Mouse (Mus musculus) liver, embryonic 11.5 days (tissue): ENCODE results near the gene Nudt16l1. TPM values are rescaled to one million over a fixed set of nuclear protein-coding genes. Genes with fewer than 3 reads are reported as not detected.

Source experiments
- ATAC-seq: fragments of 200-750 bp; cut with Nextera tagmentation; replicated peaks from 2 replicates; pipeline ENCODE4 v1.8.0; 2017; ENCODE audit warnings: moderate number of reproducible peaks, mild to moderate bottlenecking, moderate TSS enrichment, moderate library complexity; ENCODE audit not compliant: low FRiP score
- DNase-seq: peaks from one replicate; pipeline ENCODE4 v3.0.0-alpha.2; 2017; ENCODE audit warnings: low spot score
- H3K27ac ChIP-seq: fragments of 300-500 bp; sonication (generic); 2 replicates; pipeline ENCODE4 v1.5.1; 2014; ENCODE audit warnings: mild to moderate bottlenecking, low read depth, low read length, control low read depth
- H3K27me3 ChIP-seq: fragments of 300-500 bp; sonication (generic); replicated peaks from 2 replicates; pipeline ENCODE4 v1.6.1; 2014; ENCODE audit warnings: low read length, mixed read lengths; ENCODE audit not compliant: control insufficient read depth, insufficient read depth
- H3K36me3 ChIP-seq: fragments of 300-500 bp; sonication (generic); 2 replicates; pipeline ENCODE4 v1.6.1; 2014; ENCODE audit warnings: mild to moderate bottlenecking, low read length, moderate library complexity, mixed read lengths; ENCODE audit not compliant: control insufficient read depth, insufficient read depth
- H3K4me1 ChIP-seq: fragments of 300-500 bp; sonication (generic); replicated peaks from 2 replicates; pipeline ENCODE4 v1.6.1; 2014; ENCODE audit warnings: low read length, mixed read lengths; ENCODE audit not compliant: control insufficient read depth, insufficient read depth
- H3K4me2 ChIP-seq: fragments of 300-500 bp; sonication (generic); 2 replicates; pipeline ENCODE4 v1.6.1; 2014; ENCODE audit warnings: mild to moderate bottlenecking, control low read depth, moderate library complexity
- H3K4me3 ChIP-seq: fragments of 300-500 bp; sonication (generic); 2 replicates; pipeline ENCODE4 v1.5.1; 2014; ENCODE audit warnings: low read depth, low read length, control low read depth
- H3K9ac ChIP-seq: fragments of 300-500 bp; sonication (generic); 2 replicates; pipeline ENCODE4 v1.6.1; 2014; ENCODE audit warnings: low read depth, low read length, control low read depth
- H3K9me3 ChIP-seq: fragments of 300-500 bp; sonication (generic); 2 replicates; pipeline ENCODE4 v1.6.1; 2016; ENCODE audit warnings: low read length, inconsistent platforms, mixed read lengths; ENCODE audit not compliant: control insufficient read depth
- WGBS: fragments of 180-500 bp; shearing (Covaris S2); extraction: QIAGEN DNeasy Blood & Tissue Kit; methylation state at CpG from one replicate; pipeline ENCODE4 v1.1.7; 2014; 5-methylcytosine and 5-hydroxymethylcytosine counted together
- polyA plus RNA-seq: library from polyadenylated mRNA; unstranded; fragments of >200 nt; fragmentation: Nextera tagmentation; extraction: Ambion mirVana; gene quantifications from 2 replicates; pipeline ENCODE4 v1.2.1, GENCODE M21; 2014

Nudt16l1 gene
- polyA plus RNA-seq, 1 experiment from 2014 or later: 102 TPM

GRCm38 (mm10) chr16:4957446-4957845 is 18.9 kb downstream of the Nudt16l1 start:
- DNase-seq (no peak), ATAC-seq (no peak)
- no peak overlapping the region for H3K4me2 ChIP-seq
- no peaks in the 10 kb centered on the region for H3K4me1 ChIP-seq
- no peak overlapping the region for H3K27ac ChIP-seq
- peaks cover 28% of the 10 kb centered on the region; the same call in 1 of the 2 replicates for H3K36me3 ChIP-seq
- WGBS: 90% methylated on average over 3 of the region's 3 CpGs
- no peaks in the 10 kb centered on the region for H3K9me3 ChIP-seq
- no peak overlapping the region for H3K9ac ChIP-seq
- H3K27me3 ChIP-seq: no peaks in the 10 kb centered on the region
- H3K4me3 ChIP-seq: no peak overlapping the region

DNA sequence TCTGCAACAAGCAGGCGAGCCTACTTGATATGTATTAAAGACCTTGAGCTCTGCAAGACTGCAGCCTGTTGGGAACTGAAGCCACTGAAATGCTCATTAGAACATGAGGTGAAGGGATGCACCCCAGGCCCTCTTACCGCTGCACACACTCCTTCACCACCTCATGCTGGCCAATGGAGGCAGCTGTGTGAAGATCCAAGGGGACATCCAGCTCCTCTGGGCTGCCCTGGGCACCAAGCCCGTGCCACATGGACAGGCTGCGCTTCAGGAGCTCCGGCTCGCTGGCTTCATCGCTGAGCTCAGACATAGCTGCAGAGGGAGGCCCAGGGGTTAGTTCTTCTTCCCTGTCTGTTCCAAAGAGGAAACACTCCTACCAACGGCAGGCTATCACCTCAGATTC is 21.7 kb downstream of the Nudt16l1 start:
- WGBS: 86% methylated on average over 8 of the region's 8 CpGs
- Histone ChIP-seq H3K36me3 (peaks cover 12% of the 10 kb centered on the region; the same call in 1 of the 2 replicates), H3K4me2 (no peak overlapping the region), H3K27ac (no peak overlapping the region), H3K4me3 (no peak overlapping the region), H3K4me1 (peaks cover 9% of the 10 kb centered on the region), H3K9ac (no peak overlapping the region), H3K9me3 (no peaks in the 10 kb centered on the region), H3K27me3 (no peaks in the 10 kb centered on the region)
- DNase-seq: no peak
- ATAC-seq: no peak

DNA sequence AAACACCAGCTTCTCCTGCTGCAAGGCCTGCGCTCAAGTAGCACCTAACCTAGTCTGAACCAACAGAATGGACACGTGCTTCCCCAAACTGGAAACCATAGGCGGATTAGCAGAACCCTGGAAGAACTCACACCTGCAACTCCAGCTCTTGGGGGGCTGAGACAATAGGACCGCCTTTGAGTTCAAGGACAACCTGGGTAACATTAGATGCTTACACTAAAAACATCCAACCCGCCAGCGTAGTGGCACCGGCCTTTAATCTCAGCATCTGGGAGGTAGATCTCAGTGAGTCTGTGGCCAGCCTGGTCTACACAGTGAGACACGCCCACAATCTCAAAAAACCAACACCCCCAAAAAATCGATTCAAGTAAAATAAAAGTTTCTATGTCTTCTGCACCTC is 24.8 kb downstream of the Nudt16l1 start:
- no peak for DNase-seq
- 33% methylated on average over 9 of the region's 9 CpGs for WGBS
- no peak overlapping the region for H3K27ac ChIP-seq

GRCm38 (mm10) chr16:4963797-4964709 is 25.5 kb downstream of the Nudt16l1 start, which contains the start of gene Anks3:
TSS of gene Anks3 (minus strand) at chr16:4964205.
- H3K27me3 ChIP-seq: no peaks in the 10 kb centered on the region
- H3K36me3 ChIP-seq: 0 out of 2 replicates have a peak, but pooled peaks cover 2% of the 10 kb centered on the region
- peak within 1 kb of the TSS; percentile 94 for H3K4me3 ChIP-seq
- DNase-seq (peak; percentile 97), ATAC-seq (peak; percentile 99)
- H3K4me1 ChIP-seq: peaks cover 9% of the 10 kb centered on the region
- under 1% methylated on average over 76 of the region's 76 CpGs for WGBS
- no peaks in the 10 kb centered on the region for H3K9me3 ChIP-seq
- H3K4me2 ChIP-seq: peak within 1 kb of the TSS; percentile 93
- peak within 1 kb of the TSS; percentile 80 for H3K9ac ChIP-seq
- H3K27ac ChIP-seq: peak within 1 kb of the TSS; percentile 79

More for the DNA sequence above, 24.8 kb downstream of the Nudt16l1 start:
- Histone ChIP-seq H3K9ac (peak overlapping the region; percentile 80), H3K4me1 (peaks cover 9% of the 10 kb centered on the region), H3K4me2 (peak overlapping the region; percentile 93), H3K27me3 (no peaks in the 10 kb centered on the region), H3K36me3 (0 out of 2 replicates have a peak, but pooled peaks cover 2% of the 10 kb centered on the region), H3K4me3 (peak overlapping the region; percentile 94), H3K9me3 (no peaks in the 10 kb centered on the region)
- no peak for ATAC-seq

- H3K9ac ChIP-seq: peak overlapping the region; percentile 80
- peak overlapping the region; percentile 93 for H3K4me2 ChIP-seq
- peaks cover 9% of the 10 kb centered on the region for H3K4me1 ChIP-seq
- DNase-seq: no peak
- H3K27ac ChIP-seq: no peak overlapping the region; the same call in 1 of the 2 replicates
- no peak; the same call in 1 of the 2 replicates for ATAC-seq
- H3K4me3 ChIP-seq: peak overlapping the region; percentile 94
- 19% methylated on average over 13 of the region's 13 CpGs for WGBS
- H3K27me3 ChIP-seq: no peaks in the 10 kb centered on the region
- no peaks in the 10 kb centered on the region for H3K9me3 ChIP-seq
- no peaks in the 10 kb centered on the region for H3K36me3 ChIP-seq
These were observed 26.3 kb downstream of the Nudt16l1 start for GRCm38 (mm10) chr16:4964731-4965391.

DNA sequence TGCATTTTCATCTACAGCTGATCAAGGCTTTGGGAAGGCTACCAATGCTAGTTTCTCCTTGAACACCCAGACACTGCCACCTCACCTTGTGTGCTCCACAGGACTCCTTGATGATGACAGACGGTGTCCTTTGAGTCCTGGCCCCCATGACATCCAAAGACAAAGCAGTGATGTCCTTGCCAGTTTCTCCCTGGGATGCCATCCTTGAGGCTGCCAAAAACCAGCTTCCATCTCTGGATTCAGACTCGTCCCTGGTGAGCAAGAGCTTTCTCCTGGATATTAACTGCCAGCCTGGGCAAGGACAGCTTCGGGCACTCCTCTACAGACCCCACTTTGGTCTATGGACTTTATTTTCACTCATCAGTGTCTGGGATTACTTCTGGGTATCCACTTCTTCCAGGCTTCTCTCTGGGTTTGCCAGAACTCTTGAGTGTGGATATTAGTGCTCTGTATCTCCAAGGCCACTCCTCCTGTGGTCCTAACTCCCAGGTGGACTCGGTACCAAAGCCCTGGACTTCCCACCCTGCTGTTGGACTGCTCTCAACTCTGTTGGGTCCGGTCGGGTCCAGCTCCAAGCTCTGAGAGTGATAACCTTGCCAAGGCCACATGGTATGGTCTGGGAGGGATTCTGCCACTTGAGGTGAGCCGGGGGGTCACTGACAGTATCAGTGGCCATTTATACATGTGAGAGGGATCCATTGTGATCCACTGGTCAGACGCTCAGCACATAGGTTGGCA is 27.0 kb downstream of the Nudt16l1 start:
- Histone ChIP-seq H3K4me1 (peaks cover 9% of the 10 kb centered on the region), H3K9me3 (no peaks in the 10 kb centered on the region), H3K9ac (no peak overlapping the region), H3K27ac (no peak overlapping the region), H3K4me2 (peak overlapping the region; percentile 93; the same call in 1 of the 2 replicates), H3K4me3 (no peak overlapping the region), H3K27me3 (no peaks in the 10 kb centered on the region), H3K36me3 (no peaks in the 10 kb centered on the region)
- 84% methylated on average over 8 of the region's 8 CpGs for WGBS
- DNase-seq (no peak), ATAC-seq (no peak)

DNA sequence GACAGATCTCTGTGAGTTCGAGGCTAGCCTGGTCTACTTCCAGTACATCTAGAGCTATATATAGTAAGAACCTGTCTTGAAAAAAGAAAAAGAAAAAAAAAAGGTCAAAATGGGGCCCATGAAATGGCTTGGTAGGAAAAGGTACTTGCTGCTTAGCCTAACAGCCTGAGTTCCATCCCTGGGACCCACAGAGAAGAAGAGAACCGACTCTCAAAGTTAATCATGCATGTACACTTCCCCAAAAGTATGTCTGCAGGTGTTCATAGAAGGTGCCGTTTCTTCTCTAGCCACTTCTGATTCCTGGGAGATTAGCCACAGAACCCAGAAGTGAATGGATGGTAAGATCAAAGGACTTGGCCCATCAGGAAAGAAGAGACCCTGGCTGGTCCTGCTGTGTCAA is 29.9 kb downstream of the Nudt16l1 start:
- DNase-seq: no peak
- Histone ChIP-seq H3K4me1 (peaks cover 5% of the 10 kb centered on the region), H3K27ac (no peak overlapping the region), H3K9me3 (no peaks in the 10 kb centered on the region), H3K4me3 (no peak overlapping the region), H3K9ac (no peak overlapping the region), H3K4me2 (no peak overlapping the region), H3K36me3 (no peaks in the 10 kb centered on the region), H3K27me3 (no peaks in the 10 kb centered on the region)
- WGBS: 73% methylated on average over 3 of the region's 3 CpGs
- no peak for ATAC-seq
